Mouse (Mus musculus): ENCODE data around the gene Mphosph10. TPM values are rescaled to one million over a fixed set of nuclear protein-coding genes. Genes with fewer than 3 reads are reported as not detected.

The Mphosph10 gene
- total and polyA plus RNA-seq, 2 experiments from 2014 or later, result 6.0 to 20.5 TPM

DNA sequence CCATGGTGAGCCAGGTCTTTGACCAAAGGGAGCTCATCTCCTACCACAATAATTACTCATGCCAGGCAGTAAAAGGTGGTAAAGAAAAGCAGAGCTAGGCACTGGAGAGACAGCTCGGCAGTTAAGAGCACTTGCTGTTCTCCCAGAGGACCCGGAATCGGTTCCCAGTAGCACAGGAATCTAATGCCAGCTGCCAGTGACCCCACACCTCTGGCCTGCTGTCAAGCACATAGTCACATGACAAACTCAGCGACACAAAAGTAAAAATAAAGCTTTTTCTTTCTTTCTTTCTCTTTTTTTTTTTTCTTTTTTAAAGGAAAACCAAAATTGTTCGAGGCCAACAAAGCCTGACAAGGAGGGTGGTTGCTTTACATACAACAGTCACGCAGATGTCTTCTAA lies 22.2 kb downstream of the Mphosph10 start:
- H3K27ac ChIP-seq, result no peak overlapping the region
- no peaks in the 10 kb centered on the region for H3K9me3 ChIP-seq (ENCODE audit: low read length)
- DNase-seq (ENCODE audit: low spot score), result no peak
- WGBS, result 80% methylated on average over 6 of the region's 6 CpGs
- H3K27me3 ChIP-seq (ENCODE audit: insufficient read depth, low read length), result no peaks in the 10 kb centered on the region
- no peak overlapping the region for H3K4me3 ChIP-seq (ENCODE audit: low read length)
- H3K4me1 ChIP-seq (ENCODE audit: insufficient read depth, low read length), result no peaks in the 10 kb centered on the region
- TF ChIP-seq CTCF (IDR thresholded peaks at IDR 0.05; ENCODE audit: low read depth), result no peak
- H3K4me2 ChIP-seq (ENCODE audit: low read depth, low read length), result no peak overlapping the region
- H3K36me3 ChIP-seq (ENCODE audit: insufficient read depth, low read length), result peaks cover 7% of the 10 kb centered on the region; the same call in 1 of the 2 replicates
- no peak overlapping the region for H3K9ac ChIP-seq (replicated peaks; ENCODE audit: low read length)
- ATAC-seq, result no peak

DNA sequence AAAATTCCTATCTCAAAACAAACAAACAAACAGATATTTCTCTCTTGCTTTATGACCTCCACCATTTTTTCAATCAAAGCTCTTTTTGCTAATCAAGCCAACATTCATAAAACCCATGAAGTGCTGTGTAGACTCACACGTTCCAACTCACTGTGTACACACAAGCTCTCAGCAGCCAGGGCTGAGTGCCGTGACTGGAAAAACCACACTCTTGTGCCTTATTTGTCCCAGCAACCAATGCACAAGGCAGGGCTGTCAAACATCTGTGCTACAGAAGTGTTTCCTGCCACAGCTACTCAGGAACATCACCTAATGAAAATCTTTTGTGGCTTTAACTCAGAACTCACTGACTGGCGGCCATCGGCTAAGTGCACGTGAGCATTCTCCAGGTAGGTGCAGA lies 26.2 kb downstream of the Mphosph10 start:
- Histone ChIP-seq H3K4me1 (ENCODE audit: insufficient read depth, low read length) (no peaks in the 10 kb centered on the region), H3K9ac (replicated peaks; ENCODE audit: low read length) (no peak overlapping the region), H3K36me3 (ENCODE audit: insufficient read depth, low read length) (peaks cover 34% of the 10 kb centered on the region), H3K9me3 (ENCODE audit: low read length) (no peaks in the 10 kb centered on the region), H3K27me3 (ENCODE audit: insufficient read depth, low read length) (no peaks in the 10 kb centered on the region), H3K27ac (no peak overlapping the region), H3K4me2 (ENCODE audit: low read depth, low read length) (no peak overlapping the region), H3K4me3 (ENCODE audit: low read length) (no peak overlapping the region)
- no peak for TF ChIP-seq CTCF (IDR thresholded peaks at IDR 0.05; ENCODE audit: low read depth)
- ATAC-seq, result no peak
- WGBS, result 96% methylated on average over 5 of the region's 5 CpGs
- DNase-seq (ENCODE audit: low spot score), result no peak

DNA sequence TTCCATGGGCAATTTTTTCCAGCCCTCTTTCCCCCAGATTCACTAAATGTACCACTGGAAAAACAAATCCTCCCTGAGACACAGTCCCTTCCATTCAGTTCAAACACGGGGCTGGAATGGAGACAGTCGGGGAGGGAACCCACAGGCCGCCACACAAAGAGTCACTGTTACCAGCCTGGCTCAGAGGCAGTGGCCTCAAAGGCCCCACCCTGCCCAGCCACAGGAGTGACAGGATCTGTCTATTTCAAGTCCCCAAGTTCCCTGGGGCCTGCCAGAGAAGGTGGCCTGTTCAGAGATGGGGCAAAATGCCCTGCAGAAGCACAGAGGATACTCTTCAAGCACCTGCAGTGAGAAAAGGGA lies 31.5 kb downstream of the Mphosph10 start:
- 41% methylated on average over 3 of the region's 3 CpGs for WGBS
- Histone ChIP-seq H3K27ac (peak overlapping the region; percentile 62), H3K4me3 (ENCODE audit: low read length) (no peak overlapping the region), H3K4me2 (ENCODE audit: low read depth, low read length) (no peak overlapping the region), H3K27me3 (ENCODE audit: insufficient read depth, low read length) (no peaks in the 10 kb centered on the region), H3K9me3 (ENCODE audit: low read length) (no peaks in the 10 kb centered on the region), H3K36me3 (ENCODE audit: insufficient read depth, low read length) (peaks cover 28% of the 10 kb centered on the region), H3K4me1 (ENCODE audit: insufficient read depth, low read length) (no peaks in the 10 kb centered on the region), H3K9ac (replicated peaks; ENCODE audit: low read length) (no peak overlapping the region)
- DNase-seq (ENCODE audit: low spot score) (peak; percentile 47), ATAC-seq (peak; percentile 84; the same call in 1 of the 2 replicates)
- TF ChIP-seq CTCF (IDR thresholded peaks at IDR 0.05; ENCODE audit: low read depth), result no peak

DNA sequence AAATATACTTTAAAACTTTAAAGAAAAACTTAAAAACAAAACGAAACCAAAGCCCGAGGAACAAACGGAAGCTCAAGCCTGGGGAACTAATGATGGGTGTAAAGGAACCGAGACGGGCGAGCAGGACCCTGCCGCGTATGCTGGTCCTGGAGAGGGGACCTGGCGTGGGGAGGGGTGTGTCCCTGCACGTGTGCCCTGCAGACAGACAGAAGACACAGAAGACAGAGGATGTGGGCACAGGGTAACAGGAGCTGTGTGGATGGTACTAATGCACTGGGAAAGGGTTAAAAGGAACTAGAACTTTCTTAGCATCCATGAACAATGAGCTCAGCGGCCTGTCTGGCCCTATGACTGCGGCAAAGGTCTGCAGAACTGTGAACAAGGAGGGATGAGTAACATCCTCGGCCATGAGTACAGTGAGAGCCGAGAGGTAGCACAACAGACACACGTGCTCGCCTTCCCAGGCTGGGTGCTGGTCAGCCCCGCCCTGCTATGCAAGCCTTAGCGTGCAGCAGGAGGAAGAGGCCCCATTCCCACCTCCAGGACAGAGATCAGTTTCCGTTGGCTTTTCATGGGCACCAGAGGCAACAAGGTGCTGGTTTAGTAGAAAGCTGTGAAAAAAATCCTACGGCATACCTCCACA lies 32.0 kb downstream of the Mphosph10 start:
- no peaks in the 10 kb centered on the region for H3K27me3 ChIP-seq (ENCODE audit: insufficient read depth, low read length)
- H3K4me3 ChIP-seq (ENCODE audit: low read length), result no peak overlapping the region
- ATAC-seq (peak; percentile 55; the same call in 1 of the 2 replicates), DNase-seq (ENCODE audit: low spot score) (no peak)
- peak overlapping the region; percentile 62; the same call in 1 of the 2 replicates for H3K27ac ChIP-seq
- no peak overlapping the region for H3K9ac ChIP-seq (replicated peaks; ENCODE audit: low read length)
- H3K9me3 ChIP-seq (ENCODE audit: low read length), result no peaks in the 10 kb centered on the region
- H3K4me2 ChIP-seq (ENCODE audit: low read depth, low read length), result no peak overlapping the region
- 86% methylated on average over 20 of the region's 20 CpGs for WGBS
- H3K4me1 ChIP-seq (ENCODE audit: insufficient read depth, low read length), result no peaks in the 10 kb centered on the region
- no peak for TF ChIP-seq CTCF (IDR thresholded peaks at IDR 0.05; ENCODE audit: low read depth)
- H3K36me3 ChIP-seq (ENCODE audit: insufficient read depth, low read length), result peaks cover 28% of the 10 kb centered on the region

DNA sequence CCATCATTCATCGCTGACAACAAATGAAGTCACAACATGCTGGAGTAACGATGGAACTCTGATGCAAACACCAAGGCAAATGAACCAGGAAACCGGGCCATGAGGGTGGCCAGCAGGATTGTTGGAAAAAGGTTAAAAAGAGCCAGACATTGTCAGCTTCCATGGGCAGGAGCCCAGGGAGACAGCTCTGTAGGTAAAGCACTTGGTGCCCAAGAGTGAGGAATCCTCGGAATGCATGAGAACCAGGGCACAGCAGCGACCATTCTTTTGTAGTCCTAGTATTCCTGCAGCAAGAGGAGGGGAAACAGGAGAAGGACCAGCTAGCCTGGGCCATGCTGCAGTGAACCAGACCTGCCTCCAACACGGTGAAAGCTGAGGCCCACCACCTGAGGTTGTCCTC lies 33.4 kb downstream of the Mphosph10 start:
- Histone ChIP-seq H3K4me3 (ENCODE audit: low read length) (no peak overlapping the region), H3K27me3 (ENCODE audit: insufficient read depth, low read length) (no peaks in the 10 kb centered on the region), H3K27ac (no peak overlapping the region), H3K4me1 (ENCODE audit: insufficient read depth, low read length) (no peaks in the 10 kb centered on the region; the same call in 1 of the 2 replicates), H3K4me2 (ENCODE audit: low read depth, low read length) (no peak overlapping the region), H3K9me3 (ENCODE audit: low read length) (no peaks in the 10 kb centered on the region), H3K36me3 (ENCODE audit: insufficient read depth, low read length) (peaks cover 20% of the 10 kb centered on the region), H3K9ac (replicated peaks; ENCODE audit: low read length) (no peak overlapping the region)
- no peak for ATAC-seq
- 70% methylated on average over 6 of the region's 6 CpGs for WGBS
- TF ChIP-seq CTCF (IDR thresholded peaks at IDR 0.05; ENCODE audit: low read depth), result no peak
- DNase-seq (ENCODE audit: low spot score), result no peak

DNA sequence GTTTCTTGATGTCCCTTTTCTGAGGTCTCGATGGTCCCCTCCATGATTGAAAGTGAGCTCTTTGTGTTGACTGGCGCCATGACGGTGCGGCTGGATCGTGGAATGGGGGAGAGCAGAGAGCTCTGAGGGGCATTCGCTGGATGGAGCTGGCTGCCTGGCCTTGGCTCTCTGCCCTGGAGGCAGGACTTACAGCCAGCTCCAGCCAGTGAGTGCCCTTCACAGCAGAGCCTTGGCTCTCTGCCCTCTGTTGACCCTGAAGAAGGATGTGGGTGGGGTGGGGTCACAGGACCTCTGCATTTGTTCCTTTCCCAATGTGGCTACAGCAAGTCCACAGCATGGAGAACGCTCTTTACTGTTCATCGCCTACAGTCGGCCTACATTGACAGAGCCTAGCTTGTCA lies 34.7 kb downstream of the Mphosph10 start:
- H3K27ac ChIP-seq, result peak overlapping the region; percentile 64; the same call in 1 of the 2 replicates
- H3K4me2 ChIP-seq (ENCODE audit: low read depth, low read length), result no peak overlapping the region
- TF ChIP-seq CTCF (IDR thresholded peaks at IDR 0.05; ENCODE audit: low read depth), result no peak
- whole genome bisulfite sequencing, result 59% methylated on average over 9 of the region's 9 CpGs
- no peak overlapping the region for H3K4me3 ChIP-seq (ENCODE audit: low read length)
- H3K9ac ChIP-seq (replicated peaks; ENCODE audit: low read length), result no peak overlapping the region
- DNase-seq (ENCODE audit: low spot score) (peak; percentile 68), ATAC-seq (peak; percentile 70)
- H3K9me3 ChIP-seq (ENCODE audit: low read length), result no peaks in the 10 kb centered on the region
- H3K27me3 ChIP-seq (ENCODE audit: insufficient read depth, low read length), result no peaks in the 10 kb centered on the region
- peaks cover 22% of the 10 kb centered on the region for H3K36me3 ChIP-seq (ENCODE audit: insufficient read depth, low read length)
- no peaks in the 10 kb centered on the region; the same call in 1 of the 2 replicates for H3K4me1 ChIP-seq (ENCODE audit: insufficient read depth, low read length)

DNA sequence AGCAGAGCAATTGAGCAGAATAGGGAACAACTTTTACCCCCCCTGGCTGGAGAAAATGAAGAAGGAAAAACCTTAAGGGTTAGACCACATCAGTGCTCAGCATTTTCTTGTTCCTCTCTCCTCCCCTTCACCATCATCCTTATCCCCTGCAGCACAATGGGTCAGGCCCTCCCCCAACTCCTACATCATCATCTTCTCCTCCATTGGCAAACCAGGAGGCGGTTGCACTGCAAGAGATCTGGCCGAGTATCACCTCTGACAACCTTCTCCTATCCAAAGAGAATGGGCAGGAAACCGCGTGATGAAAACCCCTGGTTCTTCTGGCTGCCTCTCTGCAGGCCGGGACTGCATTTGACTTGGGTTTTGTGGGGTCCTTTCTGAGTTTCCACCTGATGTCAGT lies 35.4 kb downstream of the Mphosph10 start:
- H3K4me1 ChIP-seq (ENCODE audit: insufficient read depth, low read length), result peaks cover 3% of the 10 kb centered on the region
- no peaks in the 10 kb centered on the region for H3K27me3 ChIP-seq (ENCODE audit: insufficient read depth, low read length)
- WGBS, result 92% methylated on average over 5 of the region's 5 CpGs
- H3K36me3 ChIP-seq (ENCODE audit: insufficient read depth, low read length), result peaks cover 14% of the 10 kb centered on the region; the same call in 1 of the 2 replicates
- H3K9ac ChIP-seq (replicated peaks; ENCODE audit: low read length), result no peak overlapping the region
- no peaks in the 10 kb centered on the region for H3K9me3 ChIP-seq (ENCODE audit: low read length)
- no peak overlapping the region for H3K4me3 ChIP-seq (ENCODE audit: low read length)
- H3K4me2 ChIP-seq (ENCODE audit: low read depth, low read length), result no peak overlapping the region
- DNase-seq (ENCODE audit: low spot score), result no peak
- H3K27ac ChIP-seq, result peak overlapping the region; percentile 55
- ATAC-seq, result no peak
- no peak for TF ChIP-seq CTCF (IDR thresholded peaks at IDR 0.05; ENCODE audit: low read depth)

Measured in hindbrain, postnatal 0 days (tissue).